Mouse (Mus musculus): ENCODE measurements around the gene Nr1d1. TPM values are rescaled to one million over a fixed set of nuclear protein-coding genes. Genes with fewer than 3 reads are reported as not detected.

Gene Nr1d1
- total RNA-seq (2015) (3.3 and 3.5 TPM in 2 replicates), total RNA-seq (2017) (0.47 and 0.87 TPM in 2 replicates)

DNA sequence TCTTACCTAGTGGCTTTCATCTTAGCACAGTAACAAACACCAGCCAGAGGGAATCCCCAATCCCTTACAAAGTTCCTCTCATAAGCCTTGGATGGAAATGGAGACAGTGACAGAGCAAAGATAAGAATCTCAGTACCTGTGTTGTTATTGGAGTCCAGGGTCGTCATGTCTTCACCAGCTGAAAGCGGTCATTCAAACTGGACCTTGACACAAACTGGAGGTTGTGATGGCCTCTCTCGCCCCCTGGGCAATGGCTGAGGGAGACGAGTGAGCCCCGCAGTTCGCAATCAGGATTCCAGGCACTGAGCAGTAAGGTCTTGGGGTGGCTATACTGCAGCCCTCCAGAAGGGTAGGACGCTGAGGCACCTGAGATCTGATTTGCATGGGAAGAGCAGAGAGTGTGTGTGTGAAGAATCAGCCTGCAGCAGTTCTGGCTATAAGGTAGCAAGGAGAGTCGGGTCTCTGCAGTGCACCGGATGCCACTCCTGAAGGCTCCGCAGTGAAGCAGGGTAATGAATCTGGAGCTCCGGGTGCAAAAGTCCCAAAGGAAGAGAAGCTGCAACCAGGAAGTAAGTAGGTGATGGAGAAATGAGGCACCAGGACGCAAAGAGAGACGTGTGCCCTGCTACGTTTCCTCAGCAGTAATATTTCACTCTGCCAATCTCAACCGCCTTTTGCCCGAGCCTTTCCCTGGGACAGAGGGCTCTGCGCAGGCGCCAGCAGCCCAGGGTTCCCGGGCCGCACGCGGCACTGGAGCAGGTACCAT, at the start of gene Nr1d1:
Gene Nr1d1, minus strand, starts transcription at position 752 of the 766 bp plus-strand sequence.
- ATAC-seq (replicated peaks; ENCODE audit: poor library complexity) = no peak

- ATAC-seq (replicated peaks; ENCODE audit: poor library complexity) = peak; percentile 82
Measured at GRCm38 (mm10) chr11:98820968-98821367, 45.8 kb upstream of the Nr1d1 start.

- peak; percentile 77 for ATAC-seq (replicated peaks; ENCODE audit: poor library complexity)
Measured at GRCm38 (mm10) chr11:98816706-98817239, 41.6 kb upstream of the Nr1d1 start.

DNA sequence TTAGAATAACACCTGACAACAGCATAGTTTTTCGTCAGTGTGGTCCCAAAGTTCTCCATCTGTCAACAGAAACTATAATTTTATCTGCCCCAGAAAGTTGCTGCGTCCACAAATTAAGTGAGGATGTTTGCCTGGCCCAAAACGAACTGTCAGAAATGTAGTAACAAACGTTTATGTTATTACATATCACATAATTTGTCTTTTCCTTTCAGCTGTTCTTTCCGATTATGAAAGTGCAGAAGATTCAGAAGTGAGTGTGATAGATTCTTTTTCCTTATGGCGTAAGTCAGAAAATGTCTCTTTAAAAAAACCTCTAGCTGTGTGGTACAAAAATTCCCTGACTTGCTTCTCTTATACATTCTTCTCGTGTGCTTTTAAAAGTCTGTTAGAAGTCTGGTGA, 35.6 kb upstream of the Nr1d1 start:
- no peak for ATAC-seq (replicated peaks; ENCODE audit: poor library complexity)

DNA sequence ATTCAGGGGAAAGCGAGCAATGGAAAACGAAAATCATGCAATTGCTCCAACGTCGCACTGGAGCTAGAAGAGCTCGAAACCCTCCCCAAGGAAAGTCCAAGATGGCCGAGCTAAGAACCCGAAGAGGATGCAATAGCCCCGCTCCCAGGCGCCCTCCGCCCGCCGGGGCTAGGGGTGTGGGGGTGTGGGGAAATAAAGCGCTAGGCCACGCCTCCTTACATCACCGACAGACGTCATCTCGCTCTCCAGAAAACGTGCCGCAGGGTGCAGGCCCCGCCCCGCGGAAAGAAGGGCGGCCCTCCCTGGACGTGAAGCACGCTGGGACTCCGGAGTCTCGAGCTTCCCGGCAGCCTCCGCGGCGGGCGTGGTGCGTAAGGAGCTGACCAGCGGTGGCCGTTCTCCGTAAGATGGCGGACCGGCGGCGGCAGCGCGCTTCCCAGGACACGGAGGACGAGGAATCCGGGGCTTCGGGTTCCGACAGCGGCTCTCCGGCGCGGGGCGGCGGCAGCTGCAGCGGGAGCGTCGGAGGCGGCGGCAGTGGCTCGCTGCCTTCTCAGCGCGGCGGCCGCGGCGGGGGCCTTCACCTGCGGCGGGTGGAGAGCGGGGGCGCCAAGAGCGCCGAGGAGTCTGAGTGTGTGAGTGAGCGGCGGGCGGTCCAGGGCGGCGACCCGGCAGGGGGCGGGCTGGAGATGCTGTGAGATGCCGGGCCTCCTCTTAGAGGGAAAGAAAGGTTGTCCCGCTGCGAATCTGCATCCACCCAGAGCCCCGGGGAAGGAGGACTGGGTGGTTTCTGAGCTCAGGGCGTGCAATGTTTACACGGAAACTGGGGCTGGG, 34.5 kb upstream of the Nr1d1 start:
- peak; percentile 97 for ATAC-seq (replicated peaks; ENCODE audit: poor library complexity)

GRCm38 (mm10) chr11:98808417-98808816, 33.3 kb upstream of the Nr1d1 start:
- no peak for ATAC-seq (replicated peaks; ENCODE audit: poor library complexity)

DNA sequence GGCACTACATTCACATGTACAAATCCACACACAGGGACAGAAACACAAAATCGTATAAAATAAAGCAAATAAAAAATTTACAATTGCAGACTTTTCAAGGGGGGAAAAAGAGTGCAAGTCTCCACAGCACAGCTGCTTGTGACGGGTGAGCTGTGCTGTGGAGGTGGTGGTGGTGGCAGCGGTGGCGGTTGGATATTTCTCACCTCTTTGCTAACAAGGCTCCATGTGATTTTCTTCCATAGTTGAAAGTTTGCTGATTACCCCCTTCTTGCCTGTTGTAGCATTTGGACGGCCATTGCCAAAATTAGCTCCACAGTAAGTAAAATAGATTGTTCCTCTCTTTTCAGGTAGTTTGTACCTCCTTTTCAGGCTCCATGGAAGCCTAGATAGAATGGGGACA, 29.5 kb upstream of the Nr1d1 start, which contains the start of gene Casc3:
Gene Casc3, plus strand, starts transcription at position 301 of the 400 bp plus-strand sequence.
- no peak for ATAC-seq (replicated peaks; ENCODE audit: poor library complexity)

GRCm38 (mm10) chr11:98797909-98798308, 22.8 kb upstream of the Nr1d1 start:
- no peak for ATAC-seq (replicated peaks; ENCODE audit: poor library complexity)

- no peak for ATAC-seq (replicated peaks; ENCODE audit: poor library complexity)
Measured at GRCm38 (mm10) chr11:98797306-98797705, 22.2 kb upstream of the Nr1d1 start.

DNA sequence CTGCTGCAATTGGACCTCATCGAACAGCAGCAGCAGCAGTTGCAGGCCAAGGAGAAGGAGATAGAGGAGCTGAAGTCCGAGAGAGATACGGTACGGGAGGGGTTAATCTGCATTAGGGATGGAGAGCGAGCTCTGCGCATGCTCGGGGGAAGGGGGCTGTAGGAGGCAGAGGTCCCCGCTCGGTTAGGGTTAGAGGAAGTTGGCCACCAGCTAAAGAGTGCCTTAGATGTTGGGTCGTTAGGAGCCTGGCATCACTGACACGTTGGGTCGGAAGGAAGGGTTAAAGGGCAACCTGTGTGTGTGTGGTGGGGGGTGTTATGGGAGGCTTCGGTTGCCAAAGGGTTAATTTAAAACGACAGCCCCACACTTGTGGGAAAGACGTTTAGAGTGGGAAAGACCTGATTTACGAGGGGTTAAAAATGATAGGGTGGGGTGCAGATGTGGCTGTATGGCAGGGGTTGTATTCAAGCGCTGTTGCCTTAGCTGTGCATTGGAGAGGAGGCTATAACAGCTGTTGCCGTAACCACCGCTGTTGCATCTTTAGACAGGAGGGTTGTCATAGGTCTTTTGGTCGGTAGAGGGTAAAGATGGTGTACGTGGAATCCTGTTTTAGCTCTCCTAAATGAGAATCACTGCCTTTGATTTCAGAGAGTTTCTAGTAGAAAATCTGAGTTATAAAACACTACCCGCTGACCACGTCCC, 21.5 kb upstream of the Nr1d1 start:
- peak; percentile 32 for ATAC-seq (replicated peaks; ENCODE audit: poor library complexity)

- 0 out of 2 replicates have a peak, but pooled peaks have one; percentile 4 for ATAC-seq (replicated peaks; ENCODE audit: poor library complexity)
Measured at GRCm38 (mm10) chr11:98795714-98796514, 20.8 kb upstream of the Nr1d1 start.

- ATAC-seq (replicated peaks; ENCODE audit: poor library complexity) = peak; percentile 63
Measured at GRCm38 (mm10) chr11:98795015-98795713, 20.0 kb upstream of the Nr1d1 start, which contains the start of gene Msl1. Msl1 (plus strand) TSS chr11:98795516.

GRCm38 (mm10) chr11:98794469-98795014, 19.4 kb upstream of the Nr1d1 start:
- peak; percentile 56 for ATAC-seq (replicated peaks; ENCODE audit: poor library complexity)

GRCm38 (mm10) chr11:98792081-98792480, 16.9 kb upstream of the Nr1d1 start:
- no peak for ATAC-seq (replicated peaks; ENCODE audit: poor library complexity)

GRCm38 (mm10) chr11:98791448-98791847, 16.3 kb upstream of the Nr1d1 start:
- no peak for ATAC-seq (replicated peaks; ENCODE audit: poor library complexity)

GRCm38 (mm10) chr11:98790631-98791205, 15.6 kb upstream of the Nr1d1 start:
- no peak for ATAC-seq (replicated peaks; ENCODE audit: poor library complexity)

- ATAC-seq (replicated peaks; ENCODE audit: poor library complexity) = no peak
Measured at GRCm38 (mm10) chr11:98789824-98790223, 14.7 kb upstream of the Nr1d1 start.

DNA sequence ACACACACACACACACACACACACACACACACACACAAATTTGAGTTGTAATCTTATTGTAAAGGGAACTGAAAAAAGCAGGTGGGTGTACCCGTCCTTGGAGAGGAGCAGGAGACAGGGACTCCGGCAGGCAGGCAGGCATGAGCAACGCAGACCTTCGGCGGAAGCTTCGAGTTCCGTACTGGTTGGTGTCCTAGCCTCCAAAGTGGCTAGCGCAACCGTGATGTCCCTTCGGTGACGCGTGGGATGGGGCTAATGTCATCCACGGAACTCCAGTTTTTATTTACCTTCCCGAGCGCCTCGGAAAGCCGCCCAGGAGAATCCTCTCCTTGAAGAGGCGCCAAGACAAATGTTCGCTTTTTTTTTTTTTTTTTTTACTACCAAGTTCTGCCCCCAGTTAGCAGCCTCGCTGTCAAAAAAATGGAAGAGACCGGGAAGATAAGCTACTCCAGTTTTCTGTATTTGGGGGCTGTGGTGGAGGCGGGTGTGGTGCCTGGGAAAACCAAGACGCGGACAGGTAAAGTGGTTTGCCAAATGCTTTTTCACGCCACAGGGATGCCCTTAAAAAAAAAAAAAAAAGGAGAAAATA, 14.2 kb upstream of the Nr1d1 start:
- peak; percentile 21 for ATAC-seq (replicated peaks; ENCODE audit: poor library complexity)
